Mouse (Mus musculus): Measurements from ENCODE around the gene 1700029F12Rik. TPM values are rescaled to one million over a fixed set of nuclear protein-coding genes. Genes with fewer than 3 reads are reported as not detected.

The 1700029F12Rik gene
- polyA plus RNA-seq (2015; fragmentation: Nextera tagmentation; extraction: Ambion mirVana): not detected in 2 replicates

GRCm38 (mm10) chr13:97034262-97034661 is at the start of gene 1700029F12Rik:
TSS of gene 1700029F12Rik (minus strand) at chr13:97034362.
- Histone ChIP-seq H3K27ac (no peak within 1 kb of the TSS), H3K4me1 (no peaks in the 10 kb centered on the region), H3K27me3 (replicated peaks) (no peaks in the 10 kb centered on the region), H3K4me3 (no peak within 1 kb of the TSS), H3K36me3 (replicated peaks) (no peaks in the 10 kb centered on the region), H3K9me3 (no peaks in the 10 kb centered on the region), H3K4me2 (no peak within 1 kb of the TSS), H3K9ac (no peak within 1 kb of the TSS)
- ATAC-seq (replicated peaks): no peak
- WGBS: 87% methylated on average over 2 of the region's 2 CpGs

DNA sequence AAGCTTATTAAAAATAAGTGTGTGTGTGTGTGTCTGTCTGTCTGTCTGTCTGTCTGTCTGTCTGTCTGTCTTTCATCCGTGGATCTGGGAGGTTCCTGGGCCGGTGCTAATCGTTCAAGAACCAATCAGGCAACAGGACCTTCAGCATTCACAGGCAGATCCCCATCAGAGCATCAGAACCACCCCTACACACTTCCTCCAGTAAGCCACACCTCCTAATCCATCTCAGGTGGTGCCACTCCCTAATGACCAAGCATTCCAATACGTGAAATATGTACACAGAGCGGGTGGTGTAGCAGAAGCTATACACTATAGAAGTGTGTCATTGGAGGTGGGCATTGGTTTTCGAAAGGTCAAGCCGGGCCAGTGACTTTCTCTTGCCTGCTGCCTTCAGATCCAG is 48.3 kb upstream of the 1700029F12Rik start:
- Histone ChIP-seq H3K4me1 (no peaks in the 10 kb centered on the region), H3K27ac (no peak overlapping the region), H3K36me3 (replicated peaks) (no peaks in the 10 kb centered on the region), H3K27me3 (replicated peaks) (no peaks in the 10 kb centered on the region), H3K9ac (no peak overlapping the region), H3K4me3 (no peak overlapping the region), H3K9me3 (no peaks in the 10 kb centered on the region), H3K4me2 (no peak overlapping the region)
- ATAC-seq (replicated peaks): no peak
- 91% methylated on average over 7 of the region's 7 CpGs for WGBS

DNA sequence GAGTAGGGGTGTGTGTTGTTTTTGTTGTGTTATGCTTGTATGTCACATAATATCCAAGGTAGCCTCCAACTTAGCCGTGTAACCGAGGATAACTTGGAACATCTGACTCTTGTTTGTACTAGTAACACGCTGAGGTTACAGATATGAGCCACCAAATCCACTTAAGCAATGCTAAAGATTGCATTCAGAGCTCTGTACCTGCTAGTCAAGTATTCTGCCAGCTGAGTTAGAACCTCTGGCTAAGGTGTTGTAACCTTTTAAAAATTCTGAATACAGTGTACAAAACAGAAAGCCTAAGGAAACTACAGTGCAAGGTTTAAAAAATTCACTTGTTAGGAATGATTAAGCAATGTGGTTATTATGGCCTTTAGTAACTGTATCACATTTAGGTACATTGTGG is 46.5 kb upstream of the 1700029F12Rik start:
- Histone ChIP-seq H3K36me3 (replicated peaks) (no peaks in the 10 kb centered on the region), H3K27ac (no peak overlapping the region), H3K9ac (no peak overlapping the region)

GRCm38 (mm10) chr13:97080201-97080600 is 46.0 kb upstream of the 1700029F12Rik start:
- no peak for ATAC-seq (replicated peaks)
- H3K9ac ChIP-seq: no peak overlapping the region
- no peaks in the 10 kb centered on the region for H3K4me1 ChIP-seq
- no peak overlapping the region for H3K4me3 ChIP-seq
- H3K9me3 ChIP-seq: no peaks in the 10 kb centered on the region
- no peaks in the 10 kb centered on the region for H3K27me3 ChIP-seq (replicated peaks)
- H3K4me2 ChIP-seq: no peak overlapping the region
- WGBS: 78% methylated on average over 2 of the region's 2 CpGs
- H3K36me3 ChIP-seq (replicated peaks): no peaks in the 10 kb centered on the region
- H3K27ac ChIP-seq: no peak overlapping the region

More for the DNA sequence above, 46.5 kb upstream of the 1700029F12Rik start:
- Histone ChIP-seq H3K4me3 (no peak overlapping the region), H3K4me1 (no peaks in the 10 kb centered on the region), H3K9me3 (no peaks in the 10 kb centered on the region), H3K27me3 (replicated peaks) (no peaks in the 10 kb centered on the region), H3K4me2 (no peak overlapping the region)
- 96% methylated on average over 3 of the region's 3 CpGs for WGBS
- ATAC-seq (replicated peaks): no peak

DNA sequence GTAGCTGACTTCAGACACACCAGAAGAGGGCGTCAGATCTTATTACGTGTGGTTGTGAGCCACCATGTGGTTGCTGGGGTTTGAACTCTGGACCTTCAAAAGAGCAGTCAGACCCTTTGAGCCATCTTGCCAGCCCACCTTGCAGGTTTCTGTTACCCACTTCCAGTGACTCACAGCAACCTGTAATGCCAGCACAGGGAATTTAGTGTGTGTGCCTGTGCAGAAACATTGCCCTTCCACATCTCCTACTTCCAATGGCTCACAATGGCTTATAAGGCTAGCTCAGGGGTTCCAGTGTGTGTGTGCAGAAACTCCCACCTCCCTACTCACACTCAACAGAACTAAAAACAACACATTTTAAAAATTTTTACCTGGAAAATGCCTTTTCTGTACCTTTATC is 43.4 kb upstream of the 1700029F12Rik start:
- H3K4me2 ChIP-seq: no peak overlapping the region
- H3K4me1 ChIP-seq: peaks cover 16% of the 10 kb centered on the region
- no peak for ATAC-seq (replicated peaks)
- H3K27ac ChIP-seq: no peak overlapping the region
- no peak overlapping the region for H3K4me3 ChIP-seq
- WGBS: 96% methylated on average over 2 of the region's 2 CpGs
- H3K9me3 ChIP-seq: no peaks in the 10 kb centered on the region
- H3K27me3 ChIP-seq (replicated peaks): no peaks in the 10 kb centered on the region
- H3K36me3 ChIP-seq (replicated peaks): no peaks in the 10 kb centered on the region
- no peak overlapping the region for H3K9ac ChIP-seq

GRCm38 (mm10) chr13:97073497-97073896 is 39.3 kb upstream of the 1700029F12Rik start:
- Histone ChIP-seq H3K27me3 (replicated peaks) (no peaks in the 10 kb centered on the region), H3K36me3 (replicated peaks) (no peaks in the 10 kb centered on the region), H3K4me2 (peak overlapping the region; percentile 75; the same call in 1 of the 2 replicates), H3K27ac (no peak overlapping the region), H3K9ac (peak overlapping the region; percentile 12; the same call in 1 of the 2 replicates), H3K4me3 (no peak overlapping the region), H3K9me3 (no peaks in the 10 kb centered on the region), H3K4me1 (peaks cover 16% of the 10 kb centered on the region)
- no peak for ATAC-seq (replicated peaks)
- WGBS: 58% methylated on average over 1 of the region's 1 CpGs

DNA sequence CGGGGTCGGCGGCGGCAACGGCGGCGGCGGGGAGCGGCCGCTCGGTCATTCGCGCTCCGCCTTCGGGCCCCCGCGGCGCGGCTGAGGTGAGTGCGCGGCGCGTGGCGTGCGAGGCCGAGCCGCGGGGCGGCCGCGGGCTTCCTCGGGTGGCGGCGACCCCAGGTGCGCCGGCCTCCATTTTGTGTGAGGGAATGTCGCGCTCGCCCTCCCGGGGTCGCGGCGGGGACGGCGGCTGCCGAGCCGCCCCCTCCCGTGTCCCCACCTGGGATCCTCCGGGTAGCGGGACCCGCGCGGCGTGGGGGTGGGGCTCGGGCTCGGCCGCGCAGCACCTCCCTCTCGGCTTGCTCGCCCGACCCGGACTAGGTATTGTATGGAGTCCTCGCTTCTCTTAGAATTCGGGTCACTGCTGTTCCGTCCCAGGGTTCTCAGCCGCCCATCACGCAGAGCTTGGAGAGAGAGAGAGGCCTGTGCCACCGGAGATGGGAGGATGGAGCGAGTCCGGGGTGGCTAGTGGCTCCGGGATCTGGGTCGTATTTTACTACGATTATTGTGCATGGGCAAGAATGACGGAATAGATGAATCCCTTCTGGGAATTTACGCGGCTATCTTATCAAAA is 37.6 kb upstream of the 1700029F12Rik start:
- H3K4me1 ChIP-seq: peaks cover 16% of the 10 kb centered on the region
- under 1% methylated on average over 68 of the region's 76 CpGs for WGBS
- H3K4me3 ChIP-seq: peak overlapping the region; percentile 65
- peak; percentile 89 for ATAC-seq (replicated peaks)
- peak overlapping the region; percentile 75 for H3K4me2 ChIP-seq
- peak overlapping the region; percentile 92 for H3K27ac ChIP-seq
- no peaks in the 10 kb centered on the region for H3K9me3 ChIP-seq
- H3K9ac ChIP-seq: peak overlapping the region; percentile 86
- peaks cover 3% of the 10 kb centered on the region; the same call in 1 of the 2 replicates for H3K27me3 ChIP-seq (replicated peaks)
- no peaks in the 10 kb centered on the region for H3K36me3 ChIP-seq (replicated peaks)

- H3K4me2 ChIP-seq: peak overlapping the region; percentile 75
- H3K27ac ChIP-seq: peak overlapping the region; percentile 92
- H3K4me3 ChIP-seq: peak overlapping the region; percentile 65
- no peaks in the 10 kb centered on the region for H3K36me3 ChIP-seq (replicated peaks)
- H3K9me3 ChIP-seq: no peaks in the 10 kb centered on the region
- under 1% methylated on average over 57 of the region's 85 CpGs for WGBS
- peak; percentile 91 for ATAC-seq (replicated peaks)
- peak overlapping the region; percentile 86 for H3K9ac ChIP-seq
- H3K27me3 ChIP-seq (replicated peaks): peaks cover 3% of the 10 kb centered on the region; the same call in 1 of the 2 replicates
- peaks cover 16% of the 10 kb centered on the region for H3K4me1 ChIP-seq
Measured at GRCm38 (mm10) chr13:97070931-97071625, 36.9 kb upstream of the 1700029F12Rik start.

DNA sequence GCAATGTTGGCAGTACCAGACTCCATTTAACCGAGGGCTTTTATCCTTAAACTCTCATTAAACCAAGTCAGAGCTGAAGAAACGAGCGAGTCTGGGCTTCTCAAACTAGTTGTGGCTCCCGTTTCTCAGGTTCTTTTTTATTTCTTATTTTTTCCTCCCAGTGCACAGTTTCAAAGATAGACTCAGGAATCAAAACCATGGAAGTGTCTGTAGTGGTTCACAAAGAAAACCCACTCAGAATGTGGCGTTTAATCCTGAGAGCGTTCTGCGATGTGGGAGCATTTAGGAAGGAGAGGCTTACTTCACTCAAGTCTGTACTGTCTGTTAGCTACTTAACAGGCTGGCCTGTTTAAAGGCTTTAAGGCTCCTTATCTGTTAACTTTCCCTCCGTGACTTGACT is 34.0 kb upstream of the 1700029F12Rik start:
- no peak overlapping the region for H3K4me3 ChIP-seq
- H3K36me3 ChIP-seq (replicated peaks): no peaks in the 10 kb centered on the region
- no peak overlapping the region for H3K9ac ChIP-seq
- no peaks in the 10 kb centered on the region for H3K9me3 ChIP-seq
- H3K4me1 ChIP-seq: peaks cover 6% of the 10 kb centered on the region
- whole genome bisulfite sequencing: 34% methylated on average over 8 of the region's 8 CpGs
- no peak overlapping the region for H3K4me2 ChIP-seq
- H3K27ac ChIP-seq: no peak overlapping the region
- peaks cover 3% of the 10 kb centered on the region; the same call in 1 of the 2 replicates for H3K27me3 ChIP-seq (replicated peaks)
- no peak for ATAC-seq (replicated peaks)

DNA sequence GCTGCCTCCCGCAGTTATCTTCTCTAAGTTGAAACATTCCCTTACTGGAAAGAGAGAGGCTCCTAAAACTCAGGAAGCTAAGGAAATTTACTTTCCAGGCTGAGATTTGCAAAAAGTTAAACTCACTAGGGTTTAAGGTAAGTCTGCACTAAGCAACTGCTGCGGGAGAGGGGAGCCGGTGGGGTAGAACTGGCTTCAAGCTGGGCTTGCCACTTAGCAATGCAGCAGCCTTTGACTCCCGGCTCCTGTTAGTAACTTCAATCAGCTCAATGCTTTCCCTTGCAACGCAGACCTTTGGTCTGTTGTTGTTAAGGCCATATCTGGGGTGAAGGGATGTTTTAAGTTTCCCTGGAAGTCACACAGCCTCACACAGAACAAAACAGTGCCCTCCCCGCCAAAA is 33.5 kb upstream of the 1700029F12Rik start:
- ATAC-seq (replicated peaks): no peak

GRCm38 (mm10) chr13:97066649-97067550 is 32.7 kb upstream of the 1700029F12Rik start, which contains the start of gene Fam169a:
TSS of gene Fam169a (plus strand) at chr13:97067286.
- Histone ChIP-seq H3K36me3 (replicated peaks) (no peaks in the 10 kb centered on the region), H3K9me3 (no peaks in the 10 kb centered on the region), H3K9ac (no peak within 1 kb of the TSS), H3K4me1 (no peaks in the 10 kb centered on the region), H3K27ac (no peak within 1 kb of the TSS), H3K4me3 (no peak within 1 kb of the TSS), H3K4me2 (no peak within 1 kb of the TSS), H3K27me3 (replicated peaks) (peaks cover 3% of the 10 kb centered on the region; the same call in 1 of the 2 replicates)
- 36% methylated on average over 15 of the region's 15 CpGs for WGBS
- no peak for ATAC-seq (replicated peaks)

More for the DNA sequence above, 33.5 kb upstream of the 1700029F12Rik start:
- Histone ChIP-seq H3K4me2 (no peak overlapping the region), H3K4me1 (peaks cover 1% of the 10 kb centered on the region; the same call in 1 of the 2 replicates), H3K27ac (no peak overlapping the region), H3K36me3 (replicated peaks) (no peaks in the 10 kb centered on the region), H3K4me3 (no peak overlapping the region), H3K9me3 (no peaks in the 10 kb centered on the region), H3K9ac (no peak overlapping the region), H3K27me3 (replicated peaks) (peaks cover 3% of the 10 kb centered on the region; the same call in 1 of the 2 replicates)
- 6% methylated on average over 6 of the region's 6 CpGs for WGBS
